Mouse (Mus musculus) liver, embryonic 11.5 days (tissue): ENCODE measurements at regions not wholly inside any gene's neighbourhood (a gene's known extent, or its start where the extent isn't known, plus 50 kb on each side); places are given as distances from the start of the nearest gene placed in this dataset.

Experiments
- ATAC-seq: fragments of 200-750 bp; cut with Nextera tagmentation; replicated peaks from 2 replicates; pipeline ENCODE4 v1.8.0; 2017; ENCODE audit warnings: moderate number of reproducible peaks, mild to moderate bottlenecking, moderate TSS enrichment, moderate library complexity; ENCODE audit not compliant: low FRiP score
- DNase-seq: peaks from one replicate; pipeline ENCODE4 v3.0.0-alpha.2; 2017; ENCODE audit warnings: low spot score
- H3K27ac ChIP-seq: fragments of 300-500 bp; sonication (generic); 2 replicates; pipeline ENCODE4 v1.5.1; 2014; ENCODE audit warnings: mild to moderate bottlenecking, low read depth, low read length, control low read depth
- H3K27me3 ChIP-seq: fragments of 300-500 bp; sonication (generic); replicated peaks from 2 replicates; pipeline ENCODE4 v1.6.1; 2014; ENCODE audit warnings: low read length, mixed read lengths; ENCODE audit not compliant: control insufficient read depth, insufficient read depth
- H3K36me3 ChIP-seq: fragments of 300-500 bp; sonication (generic); 2 replicates; pipeline ENCODE4 v1.6.1; 2014; ENCODE audit warnings: mild to moderate bottlenecking, low read length, moderate library complexity, mixed read lengths; ENCODE audit not compliant: control insufficient read depth, insufficient read depth
- H3K4me1 ChIP-seq: fragments of 300-500 bp; sonication (generic); replicated peaks from 2 replicates; pipeline ENCODE4 v1.6.1; 2014; ENCODE audit warnings: low read length, mixed read lengths; ENCODE audit not compliant: control insufficient read depth, insufficient read depth
- H3K4me2 ChIP-seq: fragments of 300-500 bp; sonication (generic); 2 replicates; pipeline ENCODE4 v1.6.1; 2014; ENCODE audit warnings: mild to moderate bottlenecking, control low read depth, moderate library complexity
- H3K4me3 ChIP-seq: fragments of 300-500 bp; sonication (generic); 2 replicates; pipeline ENCODE4 v1.5.1; 2014; ENCODE audit warnings: low read depth, low read length, control low read depth
- H3K9ac ChIP-seq: fragments of 300-500 bp; sonication (generic); 2 replicates; pipeline ENCODE4 v1.6.1; 2014; ENCODE audit warnings: low read depth, low read length, control low read depth
- H3K9me3 ChIP-seq: fragments of 300-500 bp; sonication (generic); 2 replicates; pipeline ENCODE4 v1.6.1; 2016; ENCODE audit warnings: low read length, inconsistent platforms, mixed read lengths; ENCODE audit not compliant: control insufficient read depth
- WGBS: fragments of 180-500 bp; shearing (Covaris S2); extraction: QIAGEN DNeasy Blood & Tissue Kit; methylation state at CpG from one replicate; pipeline ENCODE4 v1.1.7; 2014; 5-methylcytosine and 5-hydroxymethylcytosine counted together

DNA sequence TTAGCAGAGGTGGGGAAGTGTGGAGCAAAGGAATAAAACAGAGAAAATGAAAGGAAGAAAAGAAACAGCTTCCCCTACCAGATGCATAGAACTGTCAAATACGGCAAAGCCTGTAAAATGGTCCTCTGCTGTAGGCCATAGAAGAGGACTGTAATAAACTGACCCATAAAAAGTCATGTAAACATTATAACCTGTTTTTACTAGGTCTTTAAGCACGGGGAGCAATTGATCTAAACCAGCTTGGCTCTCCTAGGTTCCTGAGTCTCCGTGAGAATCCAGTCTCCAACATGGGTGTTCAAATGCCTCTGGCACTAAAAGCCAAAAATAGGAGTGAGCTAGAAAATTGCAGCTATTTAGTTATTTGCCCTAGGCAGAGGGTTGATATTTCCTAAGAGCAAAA, 557.5 kb downstream of the Efnb2 start:
- Histone ChIP-seq H3K36me3 (no peaks in the 10 kb centered on the region), H3K9me3 (no peaks in the 10 kb centered on the region), H3K4me3 (no peak overlapping the region), H3K27me3 (no peaks in the 10 kb centered on the region), H3K27ac (no peak overlapping the region), H3K4me2 (no peak overlapping the region), H3K4me1 (no peaks in the 10 kb centered on the region), H3K9ac (no peak overlapping the region)
- 72% methylated on average over 3 of the region's 3 CpGs for WGBS
- no peak for DNase-seq
- ATAC-seq, result no peak

DNA sequence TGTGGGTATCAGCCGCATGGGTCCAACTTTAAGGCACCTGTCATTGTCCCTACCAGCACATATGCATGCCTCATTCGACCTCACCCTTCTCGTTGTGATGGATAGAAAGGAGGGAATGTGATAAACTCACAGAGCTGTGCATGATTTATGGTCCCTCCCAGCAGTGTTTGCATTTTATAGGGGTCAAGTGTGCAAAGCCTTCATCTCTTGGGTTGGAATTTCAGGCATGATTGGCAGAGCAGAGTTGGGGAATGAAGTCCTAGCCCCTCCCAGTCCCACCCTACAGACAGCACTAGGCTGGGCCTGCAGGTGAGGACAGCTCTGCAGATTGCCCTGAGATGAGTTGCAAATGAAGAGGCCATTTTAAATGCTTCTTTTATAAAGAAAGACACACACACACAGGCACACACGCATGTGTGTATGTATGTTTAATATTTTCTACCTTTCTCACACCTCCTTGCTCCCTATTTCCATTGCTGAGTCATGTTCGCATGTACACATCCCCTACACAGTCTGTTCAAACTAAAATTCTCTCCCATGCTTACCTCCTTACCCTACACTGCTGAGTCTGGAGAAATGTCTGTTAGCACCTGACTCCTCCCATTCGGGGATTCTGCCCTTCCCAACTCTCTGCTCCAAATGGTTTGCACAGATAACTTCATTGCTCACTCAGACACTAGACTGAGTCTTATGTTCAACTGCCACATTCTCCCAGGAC, 558.9 kb downstream of the Efnb2 start:
- Histone ChIP-seq H3K4me2 (no peak overlapping the region), H3K9me3 (no peaks in the 10 kb centered on the region), H3K36me3 (no peaks in the 10 kb centered on the region), H3K27me3 (no peaks in the 10 kb centered on the region), H3K4me1 (no peaks in the 10 kb centered on the region), H3K27ac (no peak overlapping the region), H3K4me3 (no peak overlapping the region), H3K9ac (no peak overlapping the region)
- DNase-seq (no peak), ATAC-seq (no peak)
- WGBS, result 67% methylated on average over 6 of the region's 6 CpGs

GRCm38 (mm10) chr8:8092551-8092950, 568.5 kb downstream of the Efnb2 start:
- DNase-seq (no peak), ATAC-seq (no peak)
- no peaks in the 10 kb centered on the region for H3K9me3 ChIP-seq
- H3K36me3 ChIP-seq, result no peaks in the 10 kb centered on the region
- no peaks in the 10 kb centered on the region for H3K27me3 ChIP-seq
- H3K4me1 ChIP-seq, result no peaks in the 10 kb centered on the region
- no peak overlapping the region for H3K9ac ChIP-seq
- no peak overlapping the region for H3K27ac ChIP-seq
- H3K4me2 ChIP-seq, result no peak overlapping the region
- no peak overlapping the region for H3K4me3 ChIP-seq

GRCm38 (mm10) chr8:8084652-8085051, 576.4 kb downstream of the Efnb2 start:
- Histone ChIP-seq H3K9me3 (no peaks in the 10 kb centered on the region), H3K27me3 (no peaks in the 10 kb centered on the region), H3K9ac (no peak overlapping the region), H3K4me3 (no peak overlapping the region), H3K4me2 (no peak overlapping the region), H3K27ac (no peak overlapping the region), H3K4me1 (no peaks in the 10 kb centered on the region), H3K36me3 (no peaks in the 10 kb centered on the region)
- no peak for DNase-seq
- 64% methylated on average over 2 of the region's 2 CpGs for WGBS
- no peak for ATAC-seq

DNA sequence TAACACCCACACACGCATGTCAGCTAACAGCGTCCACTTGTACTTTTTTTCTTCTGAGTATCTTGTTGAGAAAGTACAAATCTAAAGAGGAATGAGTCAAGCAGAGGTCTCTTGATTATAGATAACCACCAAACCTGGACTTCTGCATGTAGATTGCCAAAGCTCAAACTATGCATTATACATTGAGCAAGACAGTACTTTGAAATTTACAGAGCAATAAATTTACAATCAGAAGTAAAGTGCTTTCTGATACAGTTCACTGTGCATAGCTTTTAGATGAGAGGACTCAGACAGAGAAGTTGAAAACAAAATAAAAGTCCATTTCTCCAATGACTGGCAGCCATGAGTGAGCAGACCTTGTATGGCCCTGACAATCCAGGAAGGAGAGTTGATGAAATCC, 597.0 kb downstream of the Efnb2 start:
- Histone ChIP-seq H3K4me1 (no peaks in the 10 kb centered on the region), H3K9ac (no peak overlapping the region), H3K9me3 (no peaks in the 10 kb centered on the region), H3K27ac (no peak overlapping the region), H3K27me3 (no peaks in the 10 kb centered on the region), H3K4me3 (no peak overlapping the region), H3K4me2 (no peak overlapping the region), H3K36me3 (no peaks in the 10 kb centered on the region)
- DNase-seq, result no peak
- ATAC-seq, result no peak
- WGBS, result 88% methylated on average over 2 of the region's 2 CpGs

DNA sequence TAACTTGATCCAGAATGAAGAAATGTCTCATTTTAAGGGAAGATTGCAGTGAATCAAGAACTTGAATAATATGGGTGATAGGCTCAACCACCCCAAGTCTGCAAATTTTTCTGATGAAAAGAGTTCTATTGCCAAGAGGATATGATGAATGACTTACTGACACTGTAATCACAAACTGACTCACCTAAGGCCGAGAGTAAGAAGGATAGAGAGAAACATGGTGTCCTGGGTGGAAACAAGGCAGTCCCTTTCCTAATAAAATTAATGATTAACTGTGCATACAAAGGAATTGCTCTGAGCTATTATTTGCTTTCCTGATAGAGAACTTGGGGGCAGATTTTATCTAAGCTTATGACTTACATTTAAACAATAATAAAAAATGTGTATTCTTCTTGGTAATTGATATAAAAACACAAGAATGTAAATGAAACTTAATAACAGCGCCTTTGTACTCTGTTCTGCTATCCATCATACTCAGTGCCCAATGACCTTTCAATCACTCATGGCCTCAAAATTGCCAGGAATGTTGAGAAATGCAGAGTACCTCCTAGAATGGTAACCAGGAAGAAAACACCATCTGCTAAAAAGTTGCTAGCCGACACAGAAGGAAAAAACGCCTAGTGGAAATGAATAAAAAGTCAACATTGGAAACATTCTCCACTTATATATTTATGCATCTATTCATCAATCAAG, 606.7 kb downstream of the Efnb2 start:
- no peaks in the 10 kb centered on the region for H3K27me3 ChIP-seq
- 68% methylated on average over 4 of the region's 4 CpGs for WGBS
- H3K9me3 ChIP-seq, result no peaks in the 10 kb centered on the region
- H3K9ac ChIP-seq, result no peak overlapping the region
- no peak overlapping the region for H3K4me2 ChIP-seq
- ATAC-seq, result no peak
- H3K4me3 ChIP-seq, result no peak overlapping the region
- H3K4me1 ChIP-seq, result no peaks in the 10 kb centered on the region
- no peaks in the 10 kb centered on the region for H3K36me3 ChIP-seq
- DNase-seq, result no peak
- H3K27ac ChIP-seq, result no peak overlapping the region

GRCm38 (mm10) chr8:8051186-8051585, 609.9 kb downstream of the Efnb2 start:
- Histone ChIP-seq H3K4me2 (no peak overlapping the region), H3K9ac (no peak overlapping the region), H3K4me1 (no peaks in the 10 kb centered on the region), H3K27ac (no peak overlapping the region), H3K36me3 (no peaks in the 10 kb centered on the region), H3K27me3 (no peaks in the 10 kb centered on the region), H3K4me3 (no peak overlapping the region), H3K9me3 (no peaks in the 10 kb centered on the region)
- 42% methylated on average over 3 of the region's 3 CpGs for WGBS
- ATAC-seq (no peak), DNase-seq (no peak)

- ATAC-seq, result no peak
- Histone ChIP-seq H3K27me3 (no peaks in the 10 kb centered on the region), H3K36me3 (no peaks in the 10 kb centered on the region), H3K4me1 (no peaks in the 10 kb centered on the region), H3K4me3 (no peak overlapping the region), H3K9ac (no peak overlapping the region), H3K4me2 (no peak overlapping the region), H3K27ac (no peak overlapping the region), H3K9me3 (no peaks in the 10 kb centered on the region)
- WGBS, result 63% methylated on average over 3 of the region's 3 CpGs
- DNase-seq, result no peak
Observed at GRCm38 (mm10) chr8:8050778-8051177, 610.3 kb downstream of the Efnb2 start.

DNA sequence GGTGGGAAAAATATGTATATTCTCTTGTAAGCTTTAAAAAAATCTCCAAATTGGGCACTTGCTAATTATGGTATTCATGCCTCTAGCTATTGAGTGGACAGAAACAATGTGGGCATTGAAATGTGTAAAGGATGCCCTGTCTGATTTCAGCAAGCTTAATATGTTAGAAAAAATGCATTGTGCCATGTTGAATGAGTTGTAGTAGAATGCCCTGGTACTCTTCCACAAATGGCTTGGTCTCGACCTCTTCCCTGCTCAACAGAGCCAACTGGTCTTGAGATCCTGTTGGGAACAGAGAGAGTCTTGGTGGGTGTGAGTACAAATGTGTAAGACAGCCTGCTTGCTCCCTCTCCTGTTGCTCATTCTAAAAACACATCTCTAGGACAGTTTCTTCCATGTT, 616.1 kb downstream of the Efnb2 start:
- H3K36me3 ChIP-seq, result no peaks in the 10 kb centered on the region
- H3K27ac ChIP-seq, result no peak overlapping the region
- ATAC-seq, result no peak
- no peaks in the 10 kb centered on the region for H3K4me1 ChIP-seq
- DNase-seq, result no peak
- 43% methylated on average over 1 of the region's 1 CpGs for WGBS
- no peak overlapping the region for H3K4me2 ChIP-seq
- no peak overlapping the region for H3K4me3 ChIP-seq
- no peaks in the 10 kb centered on the region for H3K9me3 ChIP-seq
- H3K9ac ChIP-seq, result no peak overlapping the region
- H3K27me3 ChIP-seq, result no peaks in the 10 kb centered on the region
